Mouse (Mus musculus): ENCODE measurements around the gene Mmachc. TPM values are rescaled to one million over a fixed set of nuclear protein-coding genes. Genes with fewer than 3 reads are reported as not detected.

Gene Mmachc
- total RNA-seq (2021), result 10 to 100 TPM; 18.0 to 18.3 TPM

DNA sequence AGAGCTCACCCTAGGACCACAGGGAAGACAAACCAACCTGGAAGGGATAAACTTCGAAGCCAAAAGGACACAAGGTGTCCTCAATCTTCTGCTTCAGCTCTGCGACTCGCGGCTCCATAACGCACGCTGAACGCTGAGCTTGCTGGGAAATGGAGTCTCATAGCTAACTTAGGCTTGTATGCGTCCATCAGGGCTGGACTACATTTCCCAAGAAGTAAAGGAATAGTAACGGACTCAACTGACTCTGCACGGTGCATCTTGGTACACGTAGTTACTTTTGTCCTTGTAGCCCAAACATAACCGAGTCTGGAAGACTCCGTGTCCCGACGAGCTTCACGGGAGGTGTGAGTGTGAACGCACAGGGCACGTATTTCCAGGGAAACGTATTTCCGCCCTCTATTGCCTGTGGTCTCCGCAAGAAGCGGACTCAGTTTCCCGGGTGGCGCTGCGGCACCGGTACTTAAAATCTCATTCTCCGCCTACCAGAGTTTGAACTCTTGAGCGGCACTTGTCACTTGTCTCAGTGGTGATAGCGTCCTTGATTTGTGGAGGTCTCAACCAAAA, at the start of gene Mmachc, which contains the start of gene Ccdc163:
TSS of gene Mmachc (minus strand) at position 206 of the 564 bp plus-strand sequence.
TSS of gene Ccdc163 (plus strand) at position 309 of the 564 bp plus-strand sequence.
- DNase-seq (ENCODE audit: extremely low spot score in 1 of 2, low spot score in 1 of 2), result peak; percentile 73 to 76

DNA sequence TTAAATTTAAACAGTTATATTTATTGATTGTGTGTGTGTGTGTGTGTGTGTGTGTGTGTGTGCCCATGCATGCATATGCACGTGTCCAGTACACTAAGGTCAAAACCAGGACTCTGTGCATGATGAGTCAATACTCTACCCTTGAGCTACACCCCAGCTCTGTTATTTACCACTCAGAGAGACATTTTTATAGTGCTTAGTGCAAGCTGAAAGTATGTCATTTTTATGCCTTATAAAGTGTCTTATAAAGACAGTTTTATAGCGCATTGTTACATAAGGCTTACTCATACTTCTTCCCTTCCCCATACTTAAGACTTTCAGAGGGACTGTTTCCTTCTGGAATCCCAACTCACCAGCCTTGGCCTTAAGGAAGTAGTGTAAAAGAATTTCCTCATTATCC, 41.5 kb upstream of the Mmachc start:
- DNase-seq (ENCODE audit: extremely low spot score in 1 of 2, low spot score in 1 of 2), result no peak

GRCm38 (mm10) chr4:116738972-116739751, 31.0 kb upstream of the Mmachc start:
- DNase-seq (ENCODE audit: extremely low spot score in 1 of 2, low spot score in 1 of 2), result no peak

DNA sequence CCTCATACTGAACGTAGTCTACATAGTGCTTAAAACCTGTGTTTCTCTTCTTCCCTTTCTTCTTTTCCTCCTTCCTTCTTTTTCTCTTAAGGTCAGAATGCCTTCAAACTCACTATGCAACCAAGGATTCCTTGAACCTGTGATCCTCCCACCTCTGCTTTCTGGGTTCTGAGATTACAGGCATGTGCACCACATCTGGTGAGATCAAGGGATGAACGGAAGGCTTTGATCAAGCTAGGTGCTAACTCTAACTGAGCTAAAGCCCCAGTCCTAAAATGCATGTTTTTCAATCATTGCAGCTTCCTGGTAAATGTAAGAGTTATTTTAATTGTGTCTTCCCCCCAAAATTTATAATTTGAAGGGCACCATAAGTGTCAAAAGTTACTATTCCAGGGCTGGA, 26.8 kb upstream of the Mmachc start:
- no peak for DNase-seq (ENCODE audit: extremely low spot score in 1 of 2, low spot score in 1 of 2)

DNA sequence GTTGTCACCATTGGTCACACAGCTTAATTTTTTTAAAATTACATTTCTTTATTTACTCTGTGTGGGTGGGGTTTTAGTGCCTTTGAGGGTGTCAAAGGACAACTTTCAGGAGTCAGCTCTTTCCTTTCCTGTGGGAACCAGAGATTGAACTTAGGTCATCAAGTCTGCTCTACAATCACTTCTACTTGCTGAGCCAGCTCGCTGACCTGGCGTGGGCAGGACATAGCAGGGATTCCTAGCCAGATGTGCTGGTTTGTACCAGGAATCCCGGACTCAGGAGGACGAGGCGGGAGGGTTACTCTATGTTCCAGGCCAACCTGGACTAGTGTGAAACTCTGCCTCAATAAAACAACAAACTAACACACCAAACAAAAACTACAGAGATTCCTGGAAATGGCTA, 24.1 kb upstream of the Mmachc start:
- DNase-seq (ENCODE audit: extremely low spot score in 1 of 2, low spot score in 1 of 2), result no peak

GRCm38 (mm10) chr4:116731077-116731476, 22.9 kb upstream of the Mmachc start:
- DNase-seq (ENCODE audit: extremely low spot score in 1 of 2, low spot score in 1 of 2), result no peak

GRCm38 (mm10) chr4:116729532-116729931, 21.3 kb upstream of the Mmachc start:
- no peak for DNase-seq (ENCODE audit: extremely low spot score in 1 of 2, low spot score in 1 of 2)

DNA sequence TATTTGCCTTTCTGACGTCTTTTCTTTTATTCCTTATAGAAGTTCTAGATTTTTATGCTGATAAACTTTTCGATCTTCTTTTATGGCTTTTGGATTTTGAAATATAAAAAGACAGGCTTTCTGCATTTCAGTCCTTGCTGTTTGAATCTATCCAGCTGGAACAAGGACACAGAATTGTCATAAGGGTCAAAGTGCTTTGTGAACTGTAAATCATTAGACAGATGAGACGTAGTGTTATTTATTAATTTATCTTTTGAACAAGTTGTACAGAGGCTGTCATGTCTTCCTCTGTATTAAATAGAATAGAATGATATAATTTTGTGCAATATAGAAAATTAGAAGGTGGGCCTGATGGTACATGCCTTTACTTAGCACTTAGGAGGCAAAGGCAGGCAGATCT, 19.2 kb upstream of the Mmachc start:
- no peak for DNase-seq (ENCODE audit: extremely low spot score in 1 of 2, low spot score in 1 of 2)

DNA sequence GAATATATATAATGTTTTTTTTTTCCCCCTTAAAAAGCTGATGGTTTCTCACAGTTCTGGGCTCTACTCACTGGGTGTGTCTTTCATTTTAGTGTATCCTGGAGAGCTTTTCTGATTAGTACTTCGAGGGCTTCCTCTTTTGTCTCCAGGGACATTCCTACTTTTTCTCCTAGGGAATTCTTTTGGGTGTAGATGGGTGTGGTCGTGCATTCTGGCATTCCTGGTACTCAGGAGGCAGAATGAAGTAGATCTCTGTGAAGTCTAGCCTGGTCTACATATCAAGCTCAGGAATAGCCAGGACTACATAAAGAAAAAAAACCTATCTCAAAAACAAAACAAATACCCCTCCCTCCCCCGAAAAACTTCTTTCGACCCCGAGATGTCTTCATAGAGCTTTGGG, 17.2 kb upstream of the Mmachc start:
- no peak for DNase-seq (ENCODE audit: extremely low spot score in 1 of 2, low spot score in 1 of 2)

DNA sequence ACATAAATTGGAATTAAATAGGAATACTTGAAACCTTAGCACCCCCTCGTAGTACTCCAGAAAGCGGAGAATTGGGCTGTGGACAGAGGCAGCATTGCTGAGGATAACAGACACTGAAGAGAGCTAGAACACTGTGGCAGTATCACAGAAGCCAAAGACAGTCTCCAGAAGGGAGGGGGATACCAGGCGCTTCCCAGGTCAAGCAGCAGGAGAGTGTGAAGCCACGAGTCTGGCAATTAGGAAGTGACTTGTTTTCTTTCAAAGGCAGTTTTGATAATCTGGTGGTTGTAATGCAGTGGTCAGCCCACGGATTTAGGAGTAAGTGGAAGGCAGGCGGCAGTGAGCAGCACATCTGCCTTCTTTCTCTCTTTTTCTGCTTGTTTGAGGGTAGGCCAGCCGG, 14.0 kb upstream of the Mmachc start:
- DNase-seq (ENCODE audit: extremely low spot score in 1 of 2, low spot score in 1 of 2), result no peak

DNA sequence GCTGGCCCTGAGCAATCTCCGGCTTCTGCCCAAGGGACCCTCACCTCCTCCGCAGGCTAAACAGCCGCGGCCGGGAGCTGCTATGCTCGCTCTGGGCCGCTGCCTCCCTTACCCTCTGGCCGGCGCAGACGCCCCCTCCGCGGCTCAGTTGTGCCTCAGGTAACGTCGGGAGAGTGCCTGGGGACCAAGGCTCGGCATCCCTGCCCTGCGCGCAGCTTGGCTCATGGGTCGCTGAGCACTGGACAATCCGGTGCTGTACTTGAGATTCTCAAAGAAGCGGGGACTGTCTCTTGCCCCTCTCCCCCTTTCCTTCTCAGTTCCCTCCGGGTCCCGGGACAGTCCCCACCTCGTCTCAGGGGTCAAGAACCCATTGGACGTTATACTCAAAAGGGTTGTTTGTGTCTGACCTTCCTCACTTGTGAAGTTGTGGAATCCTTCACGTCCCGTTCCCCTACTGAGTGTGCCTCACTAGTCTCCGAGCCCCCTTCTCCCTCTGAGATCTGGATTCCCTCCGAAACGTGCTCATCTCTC, 13.0 kb upstream of the Mmachc start:
- no peak for DNase-seq (ENCODE audit: extremely low spot score in 1 of 2, low spot score in 1 of 2)

DNA sequence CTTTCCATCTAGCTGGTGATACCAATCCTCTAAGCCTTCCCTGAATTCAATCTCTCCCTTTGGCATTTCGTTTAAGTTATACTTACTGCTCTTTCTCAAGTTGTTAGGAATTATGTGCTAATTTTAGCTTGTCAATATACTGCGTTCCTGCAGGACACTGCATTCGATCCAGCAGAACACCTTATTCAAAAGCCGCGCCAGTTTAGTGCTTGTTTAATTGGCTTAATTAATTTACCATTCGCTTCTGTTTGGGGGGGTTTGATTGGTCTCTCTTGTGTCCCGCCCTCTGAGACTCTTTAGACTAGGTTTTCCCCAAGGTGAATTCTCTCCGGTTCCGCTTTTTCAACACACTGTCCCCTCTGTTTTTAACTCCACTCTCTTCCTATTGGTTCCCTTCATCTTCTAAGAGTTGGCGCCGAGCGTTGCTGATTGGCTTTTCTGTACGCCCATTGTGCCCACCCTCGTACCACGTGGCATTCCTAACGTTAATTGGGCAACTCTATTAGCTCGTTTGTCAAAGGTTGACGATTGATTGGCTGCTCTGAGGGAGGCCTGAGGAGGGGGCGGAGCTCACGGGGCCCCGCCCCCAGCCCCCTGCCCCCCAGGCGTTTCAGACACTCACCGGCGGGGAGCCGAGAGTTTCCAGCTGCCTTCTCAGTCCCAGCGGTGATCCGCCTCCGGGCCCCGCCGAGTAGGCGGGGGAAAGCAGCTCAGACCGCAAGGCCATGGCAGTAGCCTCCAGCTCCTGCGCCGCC, 12.3 kb upstream of the Mmachc start, which contains the start of gene Tesk2:
TSS of gene Tesk2 (plus strand) at position 606 of the 755 bp plus-strand sequence.
- DNase-seq (ENCODE audit: extremely low spot score in 1 of 2, low spot score in 1 of 2), result peak; percentile 65

GRCm38 (mm10) chr4:116719396-116719795, 11.2 kb upstream of the Mmachc start:
- peak; percentile 29 to 60 for DNase-seq (ENCODE audit: extremely low spot score in 1 of 2, low spot score in 1 of 2)

DNA sequence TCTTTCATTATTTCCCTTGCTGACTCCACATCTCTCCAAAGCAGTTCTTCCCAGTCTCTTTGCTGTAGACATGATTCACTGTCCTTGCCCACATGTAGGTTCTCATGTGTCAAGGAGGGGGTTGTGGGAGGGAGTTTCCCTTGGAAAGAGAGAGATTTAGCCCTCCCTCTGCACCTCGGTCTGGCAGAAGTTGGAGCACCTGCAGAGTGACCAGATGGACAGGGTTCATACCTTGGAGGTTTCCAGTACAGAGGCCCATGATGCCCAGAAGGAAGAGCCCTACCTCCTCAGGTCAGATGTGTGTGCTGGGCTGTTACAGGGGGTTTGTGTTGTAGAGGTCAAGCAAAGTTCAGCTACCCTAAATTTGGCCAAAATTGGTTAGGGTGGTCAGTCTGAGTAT, 4.3 kb upstream of the Mmachc start:
- DNase-seq (ENCODE audit: extremely low spot score in 1 of 2, low spot score in 1 of 2), result no peak

DNA sequence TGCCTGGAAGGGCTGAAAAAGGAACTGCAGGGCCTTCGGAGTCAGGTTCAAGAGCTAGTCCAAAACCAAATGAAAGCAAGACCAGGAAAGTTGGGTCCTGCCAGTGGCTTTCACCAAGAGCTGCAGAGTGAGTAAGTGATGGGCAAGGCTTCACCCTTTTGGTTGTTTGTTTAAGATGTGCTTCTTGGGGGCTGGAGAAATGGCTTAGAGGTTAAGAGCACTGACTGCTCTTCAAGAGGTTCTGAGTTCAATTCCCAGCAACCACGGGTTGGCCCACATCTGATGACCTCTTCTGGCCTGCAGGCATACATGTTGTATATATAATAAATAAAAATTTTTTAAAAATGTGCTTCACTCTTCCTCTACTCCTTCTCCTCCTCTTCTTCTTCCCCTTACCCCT, 1.9 kb upstream of the Mmachc start:
- DNase-seq (ENCODE audit: extremely low spot score in 1 of 2, low spot score in 1 of 2), result no peak

DNA sequence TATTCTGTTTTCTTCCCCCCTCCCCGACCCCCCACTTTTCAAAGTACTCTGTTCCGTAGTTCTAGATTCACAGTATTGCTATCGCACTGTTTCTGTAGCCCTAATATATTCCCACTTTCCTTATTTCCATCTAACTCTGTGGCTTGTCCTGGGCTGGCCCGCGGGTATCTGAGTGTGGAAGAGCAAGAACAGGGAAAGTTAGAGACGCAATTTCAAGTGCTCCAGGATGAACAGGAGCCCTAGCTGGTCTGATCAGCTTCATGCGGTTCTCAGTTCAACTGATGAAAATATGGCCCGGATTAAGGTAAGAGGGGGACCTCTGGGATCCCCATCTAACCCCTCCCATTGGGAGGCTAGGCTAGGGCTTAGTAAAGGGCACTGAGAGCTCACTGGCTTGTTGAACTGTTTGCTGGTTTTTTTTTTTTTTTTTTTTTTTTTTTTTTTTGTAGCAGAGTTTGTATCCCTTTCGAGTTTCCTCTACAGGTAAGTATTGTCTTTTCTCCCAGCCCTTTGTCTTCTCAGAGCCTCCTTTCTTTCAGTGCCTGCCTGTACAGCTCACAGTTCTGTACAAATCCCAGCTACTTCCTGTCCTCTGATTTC, 685 bp upstream of the Mmachc start:
- no peak for DNase-seq (ENCODE audit: extremely low spot score in 1 of 2, low spot score in 1 of 2)

GRCm38 (mm10) chr4:116707666-116708065, 540 bp downstream of the Mmachc start:
- peak in 1 of 2 experiments; percentile 8 for DNase-seq (ENCODE audit: extremely low spot score in 1 of 2, low spot score in 1 of 2)

- peak; percentile 41 to 74 for DNase-seq (ENCODE audit: extremely low spot score in 1 of 2, low spot score in 1 of 2)
Measured at GRCm38 (mm10) chr4:116703804-116704203, 4.4 kb downstream of the Mmachc start.

GRCm38 (mm10) chr4:116700964-116701363, 7.2 kb downstream of the Mmachc start:
- DNase-seq (ENCODE audit: extremely low spot score in 1 of 2, low spot score in 1 of 2), result no peak

- no peak for DNase-seq (ENCODE audit: extremely low spot score in 1 of 2, low spot score in 1 of 2)
Measured at GRCm38 (mm10) chr4:116698693-116699342, 9.4 kb downstream of the Mmachc start.
